Mouse (Mus musculus): ENCODE measurements around the gene Slco1a5. TPM values are rescaled to one million over a fixed set of nuclear protein-coding genes. Genes with fewer than 3 reads are reported as not detected.

The Slco1a5 gene
- not detected in 2 replicates for polyA plus RNA-seq (2015; fragmentation: Nextera tagmentation; extraction: Ambion mirVana)

- H3K9me3 ChIP-seq (ENCODE audit: control insufficient read depth): no peaks in the 10 kb centered on the region
- H3K4me3 ChIP-seq (ENCODE audit: low read depth, low read length): no peak within 1 kb of the TSS
- no peak for ATAC-seq
- no peaks in the 10 kb centered on the region for H3K4me1 ChIP-seq (replicated peaks; ENCODE audit: control insufficient read depth, insufficient read depth, low read length)
- no peak within 1 kb of the TSS for H3K4me2 ChIP-seq (replicated peaks; ENCODE audit: low read depth)
- no peak for TF ChIP-seq CTCF (IDR thresholded peaks at IDR 0.05; ENCODE audit: low read depth)
- no peaks in the 10 kb centered on the region for H3K36me3 ChIP-seq (ENCODE audit: control insufficient read depth, insufficient read depth)
- WGBS: 20% methylated on average over 4 of the region's 4 CpGs
- H3K27ac ChIP-seq (ENCODE audit: low read depth, low read length): no peak within 1 kb of the TSS
- H3K9ac ChIP-seq (ENCODE audit: low read depth, low read length): no peak within 1 kb of the TSS
- no peaks in the 10 kb centered on the region for H3K27me3 ChIP-seq (replicated peaks; ENCODE audit: control insufficient read depth, insufficient read depth, low read length)
Observed at GRCm38 (mm10) chr6:142322881-142323280, at the start of gene Slco1a5. Slco1a5 (minus strand) TSS chr6:142322981.

- Histone ChIP-seq H3K36me3 (ENCODE audit: control insufficient read depth, insufficient read depth) (peaks cover 46% of the 10 kb centered on the region), H3K4me1 (replicated peaks; ENCODE audit: control insufficient read depth, insufficient read depth, low read length) (no peaks in the 10 kb centered on the region), H3K27me3 (replicated peaks; ENCODE audit: control insufficient read depth, insufficient read depth, low read length) (no peaks in the 10 kb centered on the region), H3K27ac (ENCODE audit: low read depth, low read length) (no peak overlapping the region), H3K9ac (ENCODE audit: low read depth, low read length) (no peak overlapping the region), H3K4me2 (replicated peaks; ENCODE audit: low read depth) (no peak overlapping the region), H3K4me3 (ENCODE audit: low read depth, low read length) (no peak overlapping the region), H3K9me3 (ENCODE audit: control insufficient read depth) (no peaks in the 10 kb centered on the region)
- 85% methylated on average over 3 of the region's 3 CpGs for WGBS
- TF ChIP-seq CTCF (IDR thresholded peaks at IDR 0.05; ENCODE audit: low read depth): no peak
- ATAC-seq: no peak
Observed at GRCm38 (mm10) chr6:142369568-142369967, 46.8 kb upstream of the Slco1a5 start.

GRCm38 (mm10) chr6:142367565-142367964 is 44.8 kb upstream of the Slco1a5 start:
- H3K9ac ChIP-seq (ENCODE audit: low read depth, low read length): no peak overlapping the region
- ATAC-seq: no peak
- no peak overlapping the region for H3K4me2 ChIP-seq (replicated peaks; ENCODE audit: low read depth)
- WGBS: 87% methylated on average over 3 of the region's 3 CpGs
- H3K4me1 ChIP-seq (replicated peaks; ENCODE audit: control insufficient read depth, insufficient read depth, low read length): no peaks in the 10 kb centered on the region
- TF ChIP-seq CTCF (IDR thresholded peaks at IDR 0.05; ENCODE audit: low read depth): no peak
- H3K36me3 ChIP-seq (ENCODE audit: control insufficient read depth, insufficient read depth): peaks cover 49% of the 10 kb centered on the region
- H3K27me3 ChIP-seq (replicated peaks; ENCODE audit: control insufficient read depth, insufficient read depth, low read length): no peaks in the 10 kb centered on the region
- H3K9me3 ChIP-seq (ENCODE audit: control insufficient read depth): no peaks in the 10 kb centered on the region
- no peak overlapping the region for H3K4me3 ChIP-seq (ENCODE audit: low read depth, low read length)
- H3K27ac ChIP-seq (ENCODE audit: low read depth, low read length): no peak overlapping the region

GRCm38 (mm10) chr6:142366473-142367018 is 43.8 kb upstream of the Slco1a5 start:
- H3K27me3 ChIP-seq (replicated peaks; ENCODE audit: control insufficient read depth, insufficient read depth, low read length): no peaks in the 10 kb centered on the region
- H3K4me3 ChIP-seq (ENCODE audit: low read depth, low read length): no peak overlapping the region
- TF ChIP-seq CTCF (IDR thresholded peaks at IDR 0.05; ENCODE audit: low read depth): no peak
- H3K36me3 ChIP-seq (ENCODE audit: control insufficient read depth, insufficient read depth): peaks cover 50% of the 10 kb centered on the region
- ATAC-seq: no peak
- no peak overlapping the region for H3K9ac ChIP-seq (ENCODE audit: low read depth, low read length)
- H3K4me1 ChIP-seq (replicated peaks; ENCODE audit: control insufficient read depth, insufficient read depth, low read length): no peaks in the 10 kb centered on the region
- 91% methylated on average over 10 of the region's 10 CpGs for WGBS
- no peak overlapping the region for H3K27ac ChIP-seq (ENCODE audit: low read depth, low read length)
- H3K9me3 ChIP-seq (ENCODE audit: control insufficient read depth): no peaks in the 10 kb centered on the region
- H3K4me2 ChIP-seq (replicated peaks; ENCODE audit: low read depth): no peak overlapping the region

- Histone ChIP-seq H3K27ac (ENCODE audit: low read depth, low read length) (no peak overlapping the region), H3K4me1 (replicated peaks; ENCODE audit: control insufficient read depth, insufficient read depth, low read length) (no peaks in the 10 kb centered on the region)
- ATAC-seq: no peak
Observed at GRCm38 (mm10) chr6:142365742-142366472, 43.1 kb upstream of the Slco1a5 start.

GRCm38 (mm10) chr6:142363019-142363576 is 40.3 kb upstream of the Slco1a5 start:
- Histone ChIP-seq H3K4me1 (replicated peaks; ENCODE audit: control insufficient read depth, insufficient read depth, low read length) (no peaks in the 10 kb centered on the region), H3K4me3 (ENCODE audit: low read depth, low read length) (no peak overlapping the region), H3K4me2 (replicated peaks; ENCODE audit: low read depth) (no peak overlapping the region), H3K9me3 (ENCODE audit: control insufficient read depth) (no peaks in the 10 kb centered on the region), H3K27me3 (replicated peaks; ENCODE audit: control insufficient read depth, insufficient read depth, low read length) (no peaks in the 10 kb centered on the region), H3K36me3 (ENCODE audit: control insufficient read depth, insufficient read depth) (peaks cover 73% of the 10 kb centered on the region), H3K9ac (ENCODE audit: low read depth, low read length) (no peak overlapping the region), H3K27ac (ENCODE audit: low read depth, low read length) (no peak overlapping the region)
- no peak for ATAC-seq
- WGBS: 62% methylated on average over 9 of the region's 9 CpGs
- TF ChIP-seq CTCF (IDR thresholded peaks at IDR 0.05; ENCODE audit: low read depth): peak; percentile 51

More at GRCm38 (mm10) chr6:142365742-142366472, 43.1 kb upstream of the Slco1a5 start:
- no peaks in the 10 kb centered on the region for H3K27me3 ChIP-seq (replicated peaks; ENCODE audit: control insufficient read depth, insufficient read depth, low read length)
- TF ChIP-seq CTCF (IDR thresholded peaks at IDR 0.05; ENCODE audit: low read depth): no peak
- H3K36me3 ChIP-seq (ENCODE audit: control insufficient read depth, insufficient read depth): peaks cover 54% of the 10 kb centered on the region
- 83% methylated on average over 8 of the region's 8 CpGs for WGBS
- H3K9ac ChIP-seq (ENCODE audit: low read depth, low read length): no peak overlapping the region
- no peak overlapping the region for H3K4me3 ChIP-seq (ENCODE audit: low read depth, low read length)
- H3K4me2 ChIP-seq (replicated peaks; ENCODE audit: low read depth): no peak overlapping the region
- no peaks in the 10 kb centered on the region for H3K9me3 ChIP-seq (ENCODE audit: control insufficient read depth)
